Mouse (Mus musculus): ENCODE data around the gene Nav2. TPM values are rescaled to one million over a fixed set of nuclear protein-coding genes. Genes with fewer than 3 reads are reported as not detected.

The Nav2 gene
- polyA plus RNA-seq, 1 experiment, result 4.4 TPM

- 26% methylated on average over 8 of the region's 8 CpGs for WGBS
- DNase-seq (ENCODE audit: low read depth, low spot score), result no peak
These were observed 83.5 kb downstream of the Nav2 start for GRCm38 (mm10) chr7:48991911-48992552.

- 33% methylated on average over 13 of the region's 13 CpGs for WGBS
- DNase-seq (ENCODE audit: low read depth, low spot score), result no peak
These were observed 86.7 kb downstream of the Nav2 start for GRCm38 (mm10) chr7:48995171-48995570.

- 84% methylated on average over 8 of the region's 8 CpGs for WGBS
- DNase-seq (ENCODE audit: low read depth, low spot score), result no peak
These were observed 87.2 kb downstream of the Nav2 start for GRCm38 (mm10) chr7:48995701-48996100.

DNA sequence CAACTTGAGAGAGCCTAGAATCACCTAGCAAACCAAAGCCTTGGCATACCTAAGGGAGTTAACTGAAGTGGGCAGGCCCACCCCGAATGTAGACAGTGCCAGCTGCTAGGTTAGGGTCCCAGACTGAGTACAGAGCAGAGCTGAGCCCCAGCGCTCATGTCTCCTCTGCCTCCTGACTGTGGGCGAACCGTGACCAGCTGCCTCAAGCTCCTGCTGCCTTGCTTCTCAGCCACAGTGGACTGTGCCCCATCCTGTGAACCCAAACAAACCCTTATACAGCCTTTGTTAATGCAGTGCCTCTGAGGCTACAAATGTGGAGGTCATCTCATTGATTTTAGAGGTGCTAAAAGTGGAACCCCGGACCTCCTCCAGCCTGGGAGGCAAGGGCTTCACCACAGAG, 88.3 kb downstream of the Nav2 start:
- 71% methylated on average over 5 of the region's 5 CpGs for WGBS
- no peak for DNase-seq (ENCODE audit: low read depth, low spot score)

GRCm38 (mm10) chr7:48998097-48998496, 89.6 kb downstream of the Nav2 start:
- 87% methylated on average over 8 of the region's 8 CpGs for WGBS
- DNase-seq (ENCODE audit: low read depth, low spot score), result no peak

GRCm38 (mm10) chr7:48998595-48998994, 90.1 kb downstream of the Nav2 start:
- WGBS, result 69% methylated on average over 10 of the region's 10 CpGs
- DNase-seq (ENCODE audit: low read depth, low spot score), result no peak

DNA sequence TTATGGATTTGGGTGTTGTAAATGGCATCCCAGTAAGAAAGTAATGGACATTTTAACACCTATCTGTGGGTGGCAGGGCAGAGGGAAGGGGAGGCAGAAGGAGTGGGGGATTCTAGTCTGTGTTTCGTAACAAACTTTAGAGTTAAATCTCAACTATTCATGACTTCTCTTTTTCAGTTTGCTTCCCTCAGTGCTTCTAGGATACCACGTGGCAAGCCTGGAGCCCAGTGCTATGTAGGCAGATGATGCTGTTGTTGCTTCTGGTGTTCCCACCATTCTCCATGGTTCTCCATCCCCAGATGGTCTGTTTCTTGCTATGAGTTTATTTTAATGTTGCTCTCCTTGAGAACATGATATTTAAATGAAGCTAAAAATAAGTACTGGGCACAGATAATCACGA, 92.3 kb downstream of the Nav2 start:
- WGBS, result 66% methylated on average over 3 of the region's 3 CpGs

GRCm38 (mm10) chr7:49004402-49004801, 95.9 kb downstream of the Nav2 start:
- DNase-seq (ENCODE audit: low read depth, low spot score), result no peak
- WGBS, result 52% methylated on average over 5 of the region's 5 CpGs

More for the DNA sequence above, 92.3 kb downstream of the Nav2 start:
- no peak for DNase-seq (ENCODE audit: low read depth, low spot score)

- 22% methylated on average over 7 of the region's 7 CpGs for WGBS
These were observed 98.4 kb downstream of the Nav2 start for GRCm38 (mm10) chr7:49006886-49007285.

GRCm38 (mm10) chr7:49010739-49011138, 102.2 kb downstream of the Nav2 start:
- 93% methylated on average over 6 of the region's 6 CpGs for WGBS
- DNase-seq (ENCODE audit: low read depth, low spot score), result no peak

More at GRCm38 (mm10) chr7:49006886-49007285, 98.4 kb downstream of the Nav2 start:
- no peak for DNase-seq (ENCODE audit: low read depth, low spot score)

DNA sequence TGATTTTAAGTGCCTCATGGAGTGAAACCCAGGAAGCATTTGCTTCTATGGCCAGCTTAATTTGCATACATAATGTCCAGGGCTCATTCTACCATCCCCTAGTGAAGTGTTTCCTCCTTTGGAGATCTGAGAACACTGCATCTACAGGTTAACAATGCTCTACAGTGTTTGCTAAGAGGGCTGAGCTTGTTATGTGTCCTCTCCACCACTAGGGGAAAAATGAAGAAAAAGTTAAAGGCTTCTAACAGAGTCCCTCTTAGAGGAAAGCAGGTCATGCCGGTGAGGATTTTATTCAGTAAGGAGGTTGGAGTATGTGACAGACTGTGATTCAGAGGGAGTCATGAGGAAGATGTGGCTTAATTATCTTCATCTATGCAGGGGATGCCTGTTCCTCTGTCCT, 103.5 kb downstream of the Nav2 start:
- 62% methylated on average over 1 of the region's 1 CpGs for WGBS
- DNase-seq (ENCODE audit: low read depth, low spot score), result no peak

- 90% methylated on average over 10 of the region's 10 CpGs for WGBS
- no peak for DNase-seq (ENCODE audit: low read depth, low spot score)
These were observed 106.0 kb downstream of the Nav2 start for GRCm38 (mm10) chr7:49014480-49014879.

- 93% methylated on average over 6 of the region's 6 CpGs for WGBS
These were observed 106.8 kb downstream of the Nav2 start for GRCm38 (mm10) chr7:49015297-49015696.

DNA sequence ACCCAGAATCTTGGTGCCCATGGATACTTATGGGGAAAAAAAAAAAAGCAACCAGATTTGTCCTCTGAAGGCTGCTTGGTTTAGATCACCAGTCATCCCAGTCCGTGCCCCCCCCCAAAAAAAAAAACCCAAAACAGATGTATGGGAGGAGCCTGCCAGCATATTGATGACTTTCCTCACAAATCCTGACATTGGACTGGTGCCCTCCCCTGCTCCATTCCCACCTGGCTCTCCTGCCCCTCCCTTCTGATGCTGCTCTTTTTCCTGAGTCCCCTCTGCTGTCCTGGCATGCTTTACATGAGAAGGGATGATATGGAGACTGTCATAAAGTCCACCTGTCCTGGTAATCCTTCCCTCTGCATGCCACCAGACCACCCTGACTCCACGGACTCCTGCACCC, 107.6 kb downstream of the Nav2 start:
- DNase-seq (ENCODE audit: low read depth, low spot score), result no peak
- 65% methylated on average over 2 of the region's 2 CpGs for WGBS

More at GRCm38 (mm10) chr7:49015297-49015696, 106.8 kb downstream of the Nav2 start:
- no peak for DNase-seq (ENCODE audit: low read depth, low spot score)

GRCm38 (mm10) chr7:49017794-49018193, 109.3 kb downstream of the Nav2 start:
- no peak for DNase-seq (ENCODE audit: low read depth, low spot score)
- WGBS, result 88% methylated on average over 5 of the region's 5 CpGs

DNA sequence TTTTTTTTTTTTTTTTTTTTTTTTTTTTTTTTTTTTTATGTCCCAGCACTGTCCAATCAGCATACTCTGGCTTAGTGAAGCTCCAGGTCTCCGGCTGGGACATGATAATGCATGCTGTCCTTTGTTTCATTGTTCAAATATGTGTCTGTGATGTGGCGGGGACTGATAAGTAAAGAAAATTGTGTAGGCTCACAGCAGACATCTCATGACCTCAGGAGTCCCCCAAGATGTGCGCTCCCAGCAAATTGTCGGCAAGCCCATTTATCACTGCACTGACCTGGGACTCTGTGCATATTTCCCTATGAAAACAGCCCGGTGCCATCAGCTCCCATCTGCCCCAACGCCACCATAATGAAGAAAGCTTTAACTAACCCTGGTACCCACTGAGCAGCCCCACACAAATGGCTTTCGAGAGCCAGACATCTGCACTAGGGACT, 110.0 kb downstream of the Nav2 start:
- 70% methylated on average over 7 of the region's 7 CpGs for WGBS
- no peak for DNase-seq (ENCODE audit: low read depth, low spot score)

DNA sequence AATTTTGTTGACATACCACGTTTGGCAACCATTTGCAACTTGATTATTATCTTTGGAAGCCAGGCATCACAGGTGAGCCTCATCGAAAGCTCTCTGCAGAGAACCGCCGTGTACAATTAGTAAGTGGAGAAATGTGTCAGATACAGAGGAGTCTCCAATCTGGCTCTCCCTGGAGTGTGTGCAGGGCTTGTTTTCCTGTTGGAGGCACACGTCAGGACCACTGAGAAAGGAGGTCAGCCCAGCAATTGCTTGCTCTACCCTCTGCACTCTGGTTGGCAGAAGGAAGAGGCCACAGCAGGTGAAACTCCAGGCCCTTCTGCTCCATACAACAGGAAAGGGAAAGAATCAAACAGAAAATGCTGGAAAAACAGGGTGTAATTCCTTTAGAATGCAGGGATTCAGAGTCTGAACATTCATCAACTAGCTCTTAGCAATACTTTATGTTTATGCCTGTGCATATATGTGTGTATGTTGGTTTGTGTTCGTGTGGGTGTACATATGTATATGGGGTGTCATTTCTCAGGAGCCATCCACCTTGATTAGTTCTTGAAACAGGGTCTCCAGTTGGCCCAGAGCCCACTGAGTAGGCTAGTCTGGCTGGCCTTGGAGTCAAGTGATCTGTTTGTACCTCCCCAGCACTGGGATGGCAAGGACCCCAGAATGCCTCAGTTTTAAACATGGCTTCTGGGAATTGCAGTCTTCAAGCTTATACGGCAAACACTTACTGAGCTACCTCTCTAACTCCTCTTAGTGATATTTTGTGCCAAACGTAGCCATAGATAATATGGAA, 116.7 kb downstream of the Nav2 start:
- WGBS, result 61% methylated on average over 8 of the region's 8 CpGs
- DNase-seq (ENCODE audit: low read depth, low spot score), result no peak

- WGBS, result 81% methylated on average over 3 of the region's 3 CpGs
- no peak for DNase-seq (ENCODE audit: low read depth, low spot score)
These were observed 117.5 kb downstream of the Nav2 start for GRCm38 (mm10) chr7:49025991-49026390.

DNA sequence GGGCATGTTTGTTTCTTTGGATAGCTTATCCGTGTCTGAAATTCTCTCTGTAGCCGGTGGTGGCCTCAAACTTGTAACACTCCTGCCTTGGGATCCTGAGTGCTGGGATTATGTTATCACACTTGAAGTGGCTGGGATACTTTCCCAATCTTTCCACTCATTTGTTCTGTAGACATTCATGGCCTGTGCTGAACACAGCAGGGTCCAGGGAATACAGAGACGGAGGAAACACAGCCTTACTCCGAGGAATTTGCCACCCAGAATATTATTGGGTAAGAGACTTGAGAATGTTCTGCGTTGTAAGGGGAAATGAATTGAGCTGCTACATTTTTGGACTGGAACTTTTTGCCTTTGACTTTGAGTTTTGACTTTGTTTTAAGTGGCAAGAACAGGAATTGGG, 118.0 kb downstream of the Nav2 start:
- no peak for DNase-seq (ENCODE audit: low read depth, low spot score)
- WGBS, result 71% methylated on average over 5 of the region's 5 CpGs

- DNase-seq (ENCODE audit: low read depth, low spot score), result no peak
- WGBS, result 52% methylated on average over 10 of the region's 10 CpGs
These were observed 120.9 kb downstream of the Nav2 start for GRCm38 (mm10) chr7:49029282-49030012.

All from large intestine, adult 2 months (tissue).